Mouse (Mus musculus) neural tube, embryonic 15.5 days (tissue): ENCODE data around the gene Paqr6. TPM values are rescaled to one million over a fixed set of nuclear protein-coding genes. Genes with fewer than 3 reads are reported as not detected.

Experiments used
- ATAC-seq: fragments of 200-750 bp; cut with Nextera tagmentation; 2 replicates; pipeline ENCODE4 v1.8.0; 2017; ENCODE audit warnings: mild to moderate bottlenecking, moderate TSS enrichment, moderate library complexity; ENCODE audit not compliant: low FRiP score
- H3K27ac ChIP-seq: fragments of 300-500 bp; sonication (generic); replicated peaks from 2 replicates; pipeline ENCODE4 v1.5.1; 2015; ENCODE audit warnings: mild to moderate bottlenecking, inconsistent platforms
- H3K27me3 ChIP-seq: fragments of 300-500 bp; sonication (generic); replicated peaks from 2 replicates; pipeline ENCODE4 v1.6.1; 2015; ENCODE audit warnings: inconsistent platforms
- H3K36me3 ChIP-seq: fragments of 300-500 bp; sonication (generic); 2 replicates; pipeline ENCODE4 v1.6.1; 2015; ENCODE audit warnings: inconsistent platforms
- H3K4me1 ChIP-seq: fragments of 300-500 bp; sonication (generic); 2 replicates; pipeline ENCODE4 v1.6.1; 2015; ENCODE audit warnings: inconsistent platforms
- H3K4me2 ChIP-seq: fragments of 300-500 bp; sonication (generic); 2 replicates; pipeline ENCODE4 v1.6.1; 2015; ENCODE audit warnings: inconsistent platforms, mild to moderate bottlenecking, moderate library complexity
- H3K4me3 ChIP-seq: fragments of 300-500 bp; sonication (generic); replicated peaks from 2 replicates; pipeline ENCODE4 v1.5.1; 2015; ENCODE audit warnings: mild to moderate bottlenecking, inconsistent platforms
- H3K9ac ChIP-seq: fragments of 300-500 bp; sonication (generic); replicated peaks from 2 replicates; pipeline ENCODE4 v1.6.1; 2015; ENCODE audit warnings: mild to moderate bottlenecking, inconsistent platforms
- H3K9me3 ChIP-seq: fragments of 300-500 bp; sonication (generic); replicated peaks from 2 replicates; pipeline ENCODE4 v1.6.1; 2016; ENCODE audit warnings: inconsistent platforms
- WGBS: fragments of 180-500 bp; shearing (Covaris S2); methylation state at CpG from one replicate; pipeline ENCODE4 v1.1.7; 2015; ENCODE audit warnings: mixed read lengths; 5-methylcytosine and 5-hydroxymethylcytosine counted together
- polyA plus RNA-seq: library from polyadenylated mRNA; unstranded; fragments of >200 nt; fragmentation: Nextera tagmentation; extraction: Ambion mirVana; gene quantifications from 2 replicates; pipeline ENCODE4 v1.2.1, GENCODE M21; 2015

Gene Paqr6
- polyA plus RNA-seq, 1 experiment from 2014 or later: 1.6 TPM

DNA sequence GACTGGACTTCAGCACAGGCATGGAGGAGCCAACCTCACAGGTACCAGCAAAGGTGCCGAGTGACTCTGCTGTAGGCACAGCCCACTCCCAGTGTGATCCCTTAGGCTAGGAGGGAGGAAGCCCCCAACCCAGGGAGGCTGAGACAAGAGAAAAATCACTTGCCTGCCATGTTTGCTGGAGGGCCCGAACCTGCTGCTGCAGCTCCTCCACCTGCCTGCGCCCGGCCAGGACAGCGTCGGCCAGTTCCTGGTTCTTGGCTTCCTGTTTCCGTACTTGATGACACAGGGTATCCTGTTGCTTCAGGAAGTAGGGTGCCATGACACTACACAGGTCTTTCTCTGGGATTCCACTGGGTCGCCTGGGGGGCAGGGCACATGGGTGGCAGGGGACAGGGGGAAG, 31.4 kb downstream of the Paqr6 start:
- Histone ChIP-seq H3K4me2 (no peak overlapping the region), H3K9me3 (no peaks in the 10 kb centered on the region), H3K27me3 (no peaks in the 10 kb centered on the region), H3K27ac (no peak overlapping the region), H3K9ac (no peak overlapping the region), H3K4me1 (no peaks in the 10 kb centered on the region), H3K4me3 (no peak overlapping the region), H3K36me3 (no peaks in the 10 kb centered on the region)
- 90% methylated on average over 8 of the region's 8 CpGs for WGBS
- no peak for ATAC-seq

- H3K4me1 ChIP-seq: no peaks in the 10 kb centered on the region
- H3K4me2 ChIP-seq: no peak overlapping the region
- H3K9ac ChIP-seq: no peak overlapping the region
- H3K4me3 ChIP-seq: no peak overlapping the region
- no peaks in the 10 kb centered on the region for H3K36me3 ChIP-seq
- 69% methylated on average over 2 of the region's 2 CpGs for WGBS
- ATAC-seq: no peak
- H3K27me3 ChIP-seq: no peaks in the 10 kb centered on the region
- no peaks in the 10 kb centered on the region for H3K9me3 ChIP-seq
- no peak overlapping the region for H3K27ac ChIP-seq
Observed at GRCm38 (mm10) chr3:88398666-88399065, 34.3 kb downstream of the Paqr6 start.

DNA sequence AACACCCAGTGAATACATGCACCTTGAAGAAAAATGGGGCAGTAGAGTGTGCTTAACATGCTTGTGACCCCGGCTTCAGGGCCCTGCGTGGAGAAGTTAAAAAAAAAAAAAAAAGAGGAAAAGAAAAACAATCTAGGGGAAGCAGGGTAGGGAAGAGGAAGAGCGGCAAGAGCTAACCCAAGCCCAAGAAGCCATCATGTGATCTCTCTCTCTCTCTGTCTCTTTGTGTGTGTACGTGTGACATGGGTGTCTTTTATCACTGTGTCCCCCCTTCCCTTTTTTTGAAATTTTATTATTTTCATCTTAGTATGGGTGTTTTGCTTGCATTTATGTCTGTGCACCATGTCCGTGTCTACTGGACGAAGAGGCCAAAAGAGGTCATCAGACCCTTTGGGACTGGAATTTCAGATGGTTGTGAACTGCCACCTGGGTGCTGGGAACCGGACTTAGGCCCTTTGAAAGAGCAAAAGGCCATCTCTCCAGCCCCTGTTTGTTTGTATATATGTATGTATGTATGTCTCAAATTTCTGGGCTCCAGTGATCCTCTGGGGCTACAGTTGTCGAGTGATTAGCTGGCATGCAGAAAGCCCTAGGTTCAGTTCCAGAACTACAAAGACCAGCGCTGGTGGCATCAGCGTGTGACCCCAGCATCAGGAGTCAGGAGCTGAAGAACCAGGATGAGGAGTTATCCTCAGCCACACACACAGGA, 39.3 kb downstream of the Paqr6 start:
- peaks cover 6% of the 10 kb centered on the region; the same call in 1 of the 2 replicates for H3K4me1 ChIP-seq
- no peaks in the 10 kb centered on the region for H3K9me3 ChIP-seq
- H3K4me2 ChIP-seq: no peak overlapping the region
- ATAC-seq: no peak
- H3K27me3 ChIP-seq: no peaks in the 10 kb centered on the region
- H3K36me3 ChIP-seq: no peaks in the 10 kb centered on the region
- H3K27ac ChIP-seq: no peak overlapping the region
- H3K9ac ChIP-seq: no peak overlapping the region
- WGBS: 94% methylated on average over 10 of the region's 10 CpGs
- no peak overlapping the region for H3K4me3 ChIP-seq

GRCm38 (mm10) chr3:88407090-88407489, 42.7 kb downstream of the Paqr6 start:
- Histone ChIP-seq H3K9me3 (no peaks in the 10 kb centered on the region), H3K4me3 (no peak overlapping the region), H3K4me1 (peaks cover 27% of the 10 kb centered on the region), H3K36me3 (peaks cover 9% of the 10 kb centered on the region), H3K9ac (no peak overlapping the region), H3K4me2 (no peak overlapping the region), H3K27me3 (no peaks in the 10 kb centered on the region), H3K27ac (no peak overlapping the region)
- WGBS: 0% methylated on average over 2 of the region's 2 CpGs
- ATAC-seq: no peak

DNA sequence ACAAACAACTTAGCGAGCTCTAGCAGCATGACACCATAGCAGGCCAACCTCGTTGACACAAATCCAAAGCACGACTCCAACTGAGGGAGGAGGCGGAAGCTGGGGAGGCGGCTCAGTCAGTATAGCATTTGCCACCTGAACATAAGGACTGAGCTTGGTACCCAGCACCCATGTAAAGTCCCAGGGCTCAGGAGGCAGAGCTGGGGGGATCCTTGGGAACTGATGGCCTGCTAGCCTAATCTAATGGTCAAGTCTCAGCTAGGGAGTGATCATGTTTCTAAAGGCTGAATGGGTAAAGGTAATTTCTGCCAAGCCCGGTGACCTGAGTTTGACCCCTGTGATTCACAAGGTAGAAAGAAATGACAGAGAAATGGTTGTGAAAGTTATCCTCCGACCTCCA, 43.1 kb downstream of the Paqr6 start:
- peaks cover 27% of the 10 kb centered on the region for H3K4me1 ChIP-seq
- H3K36me3 ChIP-seq: peaks cover 14% of the 10 kb centered on the region
- H3K9ac ChIP-seq: no peak overlapping the region
- H3K4me2 ChIP-seq: no peak overlapping the region
- H3K9me3 ChIP-seq: no peaks in the 10 kb centered on the region
- 57% methylated on average over 7 of the region's 7 CpGs for WGBS
- no peaks in the 10 kb centered on the region for H3K27me3 ChIP-seq
- H3K4me3 ChIP-seq: no peak overlapping the region
- no peak overlapping the region for H3K27ac ChIP-seq
- no peak for ATAC-seq

- Histone ChIP-seq H3K27ac (no peak overlapping the region), H3K9ac (peak overlapping the region; percentile 74), H3K4me2 (peak overlapping the region; percentile 84), H3K4me3 (peak overlapping the region; percentile 59; the same call in 1 of the 2 replicates), H3K36me3 (peaks cover 22% of the 10 kb centered on the region), H3K4me1 (peaks cover 27% of the 10 kb centered on the region), H3K9me3 (no peaks in the 10 kb centered on the region), H3K27me3 (no peaks in the 10 kb centered on the region)
- no peak for ATAC-seq
- WGBS: 76% methylated on average over 5 of the region's 5 CpGs
Observed at GRCm38 (mm10) chr3:88408953-88409352, 44.6 kb downstream of the Paqr6 start.

GRCm38 (mm10) chr3:88409741-88410644, 45.6 kb downstream of the Paqr6 start, which contains the start of gene Pmf1:
Pmf1 (minus strand) TSS chr3:88410331.
- H3K4me3 ChIP-seq: peak within 1 kb of the TSS; percentile 59
- peak; percentile 90 for ATAC-seq
- peaks cover 27% of the 10 kb centered on the region for H3K4me1 ChIP-seq
- H3K27me3 ChIP-seq: no peaks in the 10 kb centered on the region
- H3K9me3 ChIP-seq: no peaks in the 10 kb centered on the region
- H3K4me2 ChIP-seq: peak within 1 kb of the TSS; percentile 84
- peaks cover 30% of the 10 kb centered on the region for H3K36me3 ChIP-seq
- WGBS: under 1% methylated on average over 54 of the region's 54 CpGs
- peak within 1 kb of the TSS; percentile 74 for H3K9ac ChIP-seq
- peak within 1 kb of the TSS; percentile 87 for H3K27ac ChIP-seq

GRCm38 (mm10) chr3:88410645-88411031, 46.3 kb downstream of the Paqr6 start:
- Histone ChIP-seq H3K27me3 (no peaks in the 10 kb centered on the region), H3K9ac (peak overlapping the region; percentile 74; the same call in 1 of the 2 replicates), H3K36me3 (peaks cover 36% of the 10 kb centered on the region), H3K9me3 (no peaks in the 10 kb centered on the region), H3K4me2 (peak overlapping the region; percentile 84), H3K4me3 (peak overlapping the region; percentile 59), H3K4me1 (peaks cover 27% of the 10 kb centered on the region), H3K27ac (peak overlapping the region; percentile 87)
- 24% methylated on average over 7 of the region's 7 CpGs for WGBS
- ATAC-seq: no peak

DNA sequence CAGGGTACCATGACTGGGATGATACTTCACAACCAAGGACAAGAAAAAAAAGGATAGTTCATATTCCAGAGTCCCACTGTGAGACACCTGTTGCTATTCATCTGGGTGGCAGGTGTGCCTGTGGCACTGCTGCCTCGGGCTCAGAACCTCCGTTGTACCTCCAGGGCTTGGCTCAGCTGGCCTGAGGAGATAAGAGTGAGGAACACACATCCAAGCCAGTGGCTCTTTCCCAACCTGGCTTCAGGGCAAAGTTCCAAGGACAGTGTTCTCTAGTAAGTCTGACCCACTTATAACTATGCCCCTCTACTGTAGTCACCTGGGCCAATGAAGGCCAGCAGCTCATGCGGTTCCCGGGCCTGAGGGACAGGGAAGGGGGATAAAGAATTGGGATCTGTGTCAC, 47.3 kb downstream of the Paqr6 start:
- Histone ChIP-seq H3K4me2 (no peak overlapping the region), H3K4me1 (peaks cover 27% of the 10 kb centered on the region), H3K4me3 (no peak overlapping the region), H3K27me3 (no peaks in the 10 kb centered on the region), H3K27ac (no peak overlapping the region), H3K9ac (no peak overlapping the region), H3K36me3 (peaks cover 46% of the 10 kb centered on the region), H3K9me3 (no peaks in the 10 kb centered on the region)
- WGBS: 87% methylated on average over 4 of the region's 4 CpGs
- ATAC-seq: no peak

- no peak for ATAC-seq
- peaks cover 51% of the 10 kb centered on the region for H3K36me3 ChIP-seq
- no peak overlapping the region for H3K27ac ChIP-seq
- no peak overlapping the region for H3K9ac ChIP-seq
- 90% methylated on average over 11 of the region's 11 CpGs for WGBS
- H3K4me1 ChIP-seq: peaks cover 21% of the 10 kb centered on the region
- no peak overlapping the region for H3K4me3 ChIP-seq
- no peaks in the 10 kb centered on the region for H3K9me3 ChIP-seq
- no peaks in the 10 kb centered on the region for H3K27me3 ChIP-seq
- H3K4me2 ChIP-seq: no peak overlapping the region
Observed at GRCm38 (mm10) chr3:88412636-88413035, 48.3 kb downstream of the Paqr6 start.

GRCm38 (mm10) chr3:88415668-88416067, 51.3 kb downstream of the Paqr6 start:
- WGBS: 89% methylated on average over 4 of the region's 4 CpGs
- no peak overlapping the region for H3K4me2 ChIP-seq
- peaks cover 80% of the 10 kb centered on the region for H3K36me3 ChIP-seq
- no peak overlapping the region for H3K4me3 ChIP-seq
- no peak for ATAC-seq
- no peak overlapping the region for H3K9ac ChIP-seq
- no peaks in the 10 kb centered on the region for H3K27me3 ChIP-seq
- H3K27ac ChIP-seq: no peak overlapping the region
- peaks cover 29% of the 10 kb centered on the region for H3K4me1 ChIP-seq
- H3K9me3 ChIP-seq: no peaks in the 10 kb centered on the region

GRCm38 (mm10) chr3:88418016-88418415, 53.6 kb downstream of the Paqr6 start:
- H3K36me3 ChIP-seq: peaks cover 70% of the 10 kb centered on the region
- H3K27ac ChIP-seq: no peak overlapping the region
- WGBS: 85% methylated on average over 6 of the region's 6 CpGs
- H3K9me3 ChIP-seq: no peaks in the 10 kb centered on the region
- no peak overlapping the region for H3K4me3 ChIP-seq
- peaks cover 44% of the 10 kb centered on the region for H3K4me1 ChIP-seq
- no peak overlapping the region for H3K4me2 ChIP-seq
- no peak for ATAC-seq
- H3K27me3 ChIP-seq: no peaks in the 10 kb centered on the region
- H3K9ac ChIP-seq: no peak overlapping the region
